Mouse (Mus musculus) CH12.LX (cell line): ENCODE results near the gene Prkce. TPM values are rescaled to one million over a fixed set of nuclear protein-coding genes. Genes with fewer than 3 reads are reported as not detected.

ENCODE experiments used
- DNase-seq: peaks from one replicate; pipeline ENCODE4 v3.0.0-alpha.2; 2013; ENCODE audit errors: extremely low read depth
- H3K27ac ChIP-seq: 2 replicates; pipeline ENCODE4 v1.5.1; 2012; ENCODE audit warnings: low read depth, mild to moderate bottlenecking, control low read depth, moderate library complexity; ENCODE audit not compliant: insufficient read depth
- H3K27me3 ChIP-seq: replicated peaks from 2 replicates; pipeline ENCODE3; 2012; ENCODE audit warnings: inconsistent platforms
- H3K36me3 ChIP-seq, 2 experiments: replicated peaks in 1 of 2; 2 replicates each; pipeline versions ENCODE3 to v1.6.1; 2012; ENCODE audit warnings: inconsistent platforms in 1 of 2, low read length in 1 of 2, mild to moderate bottlenecking in 1 of 2, mixed read lengths in 1 of 2, moderate library complexity in 1 of 2; ENCODE audit not compliant: control insufficient read depth in 1 of 2, insufficient read depth in 1 of 2
- H3K4me1 ChIP-seq, 2 experiments: 2 replicates each; pipeline ENCODE4 v1.6.1; 2012; ENCODE audit warnings: inconsistent platforms in 1 of 2, moderate library complexity in 1 of 2; ENCODE audit not compliant: insufficient read depth in 2 of 2, control insufficient read depth in 1 of 2
- H3K4me2 ChIP-seq: 2 replicates; pipeline ENCODE4 v1.6.1; 2012; ENCODE audit warnings: low read depth, mild to moderate bottlenecking, control low read depth; ENCODE audit not compliant: poor library complexity, insufficient read depth, severe bottlenecking
- H3K4me3 ChIP-seq, 3 experiments: fragments of 150-350 bp in 1 of 3; sonication (generic) in 1 of 3; replicated peaks in 1 of 3; 2 replicates each; pipeline versions ENCODE3 to v1.5.1; 2011 to 2012; ENCODE audit warnings: low read depth in 2 of 3, low read length in 2 of 3, mild to moderate bottlenecking in 2 of 3, moderate library complexity in 2 of 3, control low read depth in 1 of 3, improper control_type of control experiment in 1 of 3, inconsistent platforms in 1 of 3, mixed read lengths in 1 of 3; ENCODE audit not compliant: poor library complexity in 1 of 3
- H3K79me2 ChIP-seq: replicated peaks from 2 replicates; pipeline ENCODE4 v1.6.1; 2012; ENCODE audit warnings: mild to moderate bottlenecking, moderate library complexity; ENCODE audit not compliant: control insufficient read depth, poor library complexity, insufficient read depth, severe bottlenecking; ENCODE audit errors: extremely low read depth
- H3K9ac ChIP-seq: 2 replicates; pipeline ENCODE4 v1.6.1; 2012; ENCODE audit warnings: low read depth, mild to moderate bottlenecking, control low read depth, moderate library complexity; ENCODE audit not compliant: insufficient read depth
- H3K9me3 ChIP-seq: replicated peaks from 2 replicates; pipeline ENCODE3; 2012; ENCODE audit warnings: low read length, inconsistent platforms, mixed read lengths
- BHLHE40 ChIP-seq: IDR thresholded peaks from 2 replicates; pipeline ENCODE4 v1.6.1; 2011; ENCODE audit warnings: mild to moderate bottlenecking, low read depth, low read length, improper control_type of control experiment
- CHD1 ChIP-seq: IDR thresholded peaks from 2 replicates; pipeline ENCODE4 v1.6.1; 2012; ENCODE audit warnings: low read depth, low read length, improper control_type of control experiment, inconsistent platforms
- CHD2 ChIP-seq: IDR thresholded peaks from 2 replicates; pipeline ENCODE4 v1.6.1; 2011; ENCODE audit warnings: low read length, improper control_type of control experiment
- CTCF ChIP-seq, 2 experiments: IDR thresholded peaks in 1 of 2; conservative IDR thresholded peaks in 1 of 2; 2 replicates each; pipeline ENCODE4 v1.5.1; 2011 to 2012; ENCODE audit warnings: low read depth in 2 of 2, low read length in 2 of 2, improper control_type of control experiment in 1 of 2, inconsistent platforms in 1 of 2, mild to moderate bottlenecking in 1 of 2, moderate library complexity in 1 of 2
- ELF1 ChIP-seq: IDR thresholded peaks from 2 replicates; pipeline ENCODE4 v1.6.1; 2014; ENCODE audit warnings: low read depth, mild to moderate bottlenecking, inconsistent platforms, low read length, improper control_type of control experiment
- EP300 ChIP-seq: IDR thresholded peaks from 2 replicates; pipeline ENCODE4 v1.6.1; 2011; ENCODE audit warnings: low read length, improper control_type of control experiment
- ETS1 ChIP-seq: conservative IDR thresholded peaks from 2 replicates; pipeline ENCODE4 v1.6.1; 2012; ENCODE audit warnings: low read depth, mild to moderate bottlenecking, inconsistent platforms, low read length, improper control_type of control experiment, moderate library complexity
- GABPA ChIP-seq: IDR thresholded peaks from 2 replicates; pipeline ENCODE4 v1.6.1; 2012; ENCODE audit warnings: low read depth, low read length, improper control_type of control experiment, inconsistent platforms; ENCODE audit not compliant: insufficient replicate concordance
- HCFC1 ChIP-seq: IDR thresholded peaks from 2 replicates; pipeline ENCODE4 v1.6.1; 2012; ENCODE audit warnings: low read depth, mild to moderate bottlenecking, inconsistent platforms, low read length, improper control_type of control experiment
- IRF4 ChIP-seq: IDR thresholded peaks from 2 replicates; pipeline ENCODE4 v1.6.1; 2014; ENCODE audit warnings: low read depth, mild to moderate bottlenecking, inconsistent platforms, low read length, improper control_type of control experiment
- JUN ChIP-seq: IDR thresholded peaks from 2 replicates; pipeline ENCODE4 v1.6.1; 2011; ENCODE audit warnings: low read depth, mild to moderate bottlenecking, low read length, improper control_type of control experiment, moderate library complexity; ENCODE audit not compliant: insufficient read depth
- JUND ChIP-seq: conservative IDR thresholded peaks from 2 replicates; pipeline ENCODE4 v1.6.1; 2011; ENCODE audit warnings: low read depth, low read length, improper control_type of control experiment
- KAT2A ChIP-seq: IDR thresholded peaks from 2 replicates; pipeline ENCODE4 v1.6.1; 2012; ENCODE audit warnings: low read length, improper control_type of control experiment, inconsistent platforms; ENCODE audit not compliant: insufficient replicate concordance
- MAFK ChIP-seq: IDR thresholded peaks from 2 replicates; pipeline ENCODE4 v1.6.1; 2011; ENCODE audit warnings: low read length, improper control_type of control experiment; ENCODE audit not compliant: insufficient replicate concordance
- MAX ChIP-seq: IDR thresholded peaks from 2 replicates; pipeline ENCODE4 v1.6.1; 2011; ENCODE audit warnings: low read length, improper control_type of control experiment
- MAZ ChIP-seq: IDR thresholded peaks from 2 replicates; pipeline ENCODE4 v1.6.1; 2012; ENCODE audit warnings: low read depth, mild to moderate bottlenecking, inconsistent platforms, low read length, improper control_type of control experiment, moderate library complexity
- MEF2A ChIP-seq: IDR thresholded peaks from 2 replicates; pipeline ENCODE4 v1.6.1; 2014; ENCODE audit warnings: low read depth, mild to moderate bottlenecking, inconsistent platforms, low read length, improper control_type of control experiment, borderline replicate concordance
- MXI1 ChIP-seq: IDR thresholded peaks from 2 replicates; pipeline ENCODE4 v1.6.1; 2011; ENCODE audit warnings: mild to moderate bottlenecking, low read depth, low read length, improper control_type of control experiment
- NELFE ChIP-seq: IDR thresholded peaks from 2 replicates; pipeline ENCODE4 v1.6.1; 2011; ENCODE audit warnings: low read depth, low read length, improper control_type of control experiment
- NRF1 ChIP-seq: IDR thresholded peaks from 2 replicates; pipeline ENCODE4 v1.6.1; 2014; ENCODE audit warnings: low read depth, mild to moderate bottlenecking, inconsistent platforms, low read length, improper control_type of control experiment, moderate library complexity
- PAX5 ChIP-seq: IDR thresholded peaks from 2 replicates; pipeline ENCODE4 v1.6.1; 2012; ENCODE audit warnings: low read length, inconsistent platforms, mixed read lengths
- POLR2A ChIP-seq: IDR thresholded peaks from 2 replicates; pipeline ENCODE4 v1.6.1; 2011; ENCODE audit warnings: low read depth, mild to moderate bottlenecking, improper control_type of control experiment, low read length
- POLR2AphosphoS2 ChIP-seq: IDR thresholded peaks from 2 replicates; pipeline ENCODE4 v1.6.1; 2011; ENCODE audit warnings: low read depth, low read length, improper control_type of control experiment
- RAD21 ChIP-seq: IDR thresholded peaks from 2 replicates; pipeline ENCODE4 v1.6.1; 2011; ENCODE audit warnings: low read depth, mild to moderate bottlenecking, low read length, improper control_type of control experiment, moderate library complexity
- RCOR1 ChIP-seq: conservative IDR thresholded peaks from 2 replicates; pipeline ENCODE4 v1.6.1; 2012; ENCODE audit warnings: low read depth, mild to moderate bottlenecking, inconsistent platforms, low read length, improper control_type of control experiment
- SIN3A ChIP-seq: IDR thresholded peaks from 2 replicates; pipeline ENCODE4 v1.6.1; 2012; ENCODE audit warnings: low read length, improper control_type of control experiment, inconsistent platforms
- SMC3 ChIP-seq: IDR thresholded peaks from 2 replicates; pipeline ENCODE4 v1.6.1; 2011; ENCODE audit warnings: low read depth, low read length, improper control_type of control experiment
- TBP ChIP-seq: conservative IDR thresholded peaks from 2 replicates; pipeline ENCODE4 v1.6.1; 2011; ENCODE audit warnings: low read depth, low read length, improper control_type of control experiment
- TCF12 ChIP-seq: IDR thresholded peaks from 2 replicates; pipeline ENCODE4 v1.6.1; 2014; ENCODE audit warnings: low read depth, mild to moderate bottlenecking, inconsistent platforms, low read length, improper control_type of control experiment
- UBTF ChIP-seq: IDR thresholded peaks from 2 replicates; pipeline ENCODE4 v1.6.1; 2012; ENCODE audit warnings: low read depth, mild to moderate bottlenecking, inconsistent platforms, low read length, improper control_type of control experiment, moderate library complexity
- USF1 ChIP-seq: IDR thresholded peaks from 2 replicates; pipeline ENCODE4 v1.6.1; 2014; ENCODE audit warnings: low read depth, mild to moderate bottlenecking, inconsistent platforms, low read length, improper control_type of control experiment
- USF2 ChIP-seq: conservative IDR thresholded peaks from 2 replicates; pipeline ENCODE4 v1.6.1; 2011; ENCODE audit warnings: low read depth, low read length, improper control_type of control experiment
- ZKSCAN1 ChIP-seq: IDR thresholded peaks from 2 replicates; pipeline ENCODE4 v1.6.1; 2012; ENCODE audit warnings: low read depth, inconsistent platforms, low read length, improper control_type of control experiment, borderline replicate concordance
- ZMIZ1 ChIP-seq: IDR thresholded peaks from 2 replicates; pipeline ENCODE4 v1.6.1; 2012; ENCODE audit warnings: low read depth, mild to moderate bottlenecking, inconsistent platforms, low read length, improper control_type of control experiment
- ZNF384 ChIP-seq: IDR thresholded peaks from 2 replicates; pipeline ENCODE4 v1.6.1; 2012; ENCODE audit warnings: low read depth, low read length, improper control_type of control experiment, inconsistent platforms
- dilution Hi-C: fragments of 300-500 bp; cut with MboI; formaldehyde crosslinking; loops from 2 replicates; pipeline ENCODE4 v1.14.3; 2020; ENCODE audit warnings: low sequenced_read_pairs; ENCODE audit not compliant: extremely low pct_unique_long_range_greater_than_20kb, extremely low pct_ligation_motif_present
- in situ Hi-C: fragments of 300-500 bp; cut with MboI; formaldehyde crosslinking; loops from 3 replicates; pipeline ENCODE4 v1.14.3; 2019; ENCODE audit warnings: low sequenced_read_pairs, low pct_ligation_motif_present, low pct_unique_long_range_greater_than_20kb, mixed read lengths
- polyA plus RNA-seq: library from polyadenylated mRNA; unstranded; fragments of >175 nt; gene quantifications from 2 replicates; pipeline ENCODE4 v1.2.1, GENCODE M21; 2012; ENCODE audit warnings: low read depth; ENCODE audit not compliant: insufficient read length
- total RNA-seq, 2 experiments: library from RNA; depleted of rRNA; stranded (reverse); fragments of 300-350 nt in 1 of 2; fragments of >200 nt in 1 of 2; gene quantifications; 2 replicates each; pipeline ENCODE4 v1.2.3; 2012 to 2014

The Prkce gene
- total and polyA plus RNA-seq, 3 experiments = 4.1 to 13.2 (median 11.4) TPM

- TF ChIP-seq RCOR1 = peak; percentile 85
- peak; percentile 81 for TF ChIP-seq CHD2
- peak; percentile 87 for TF ChIP-seq EP300
- TF ChIP-seq ZNF384 = no peak
- TF ChIP-seq GABPA = no peak
- TF ChIP-seq NRF1 = 0 out of 2 replicates have a peak, but pooled peaks have one; percentile 13
- TF ChIP-seq POLR2AphosphoS2 = no peak
- TF ChIP-seq POLR2A = peak; percentile 62
- peak; percentile 59; the same call in 1 of the 2 replicates for TF ChIP-seq MAX
- no peak; the same call in 1 of the 2 replicates for TF ChIP-seq NELFE
Measured at GRCm38 (mm10) chr17:86507342-86508211, 340.0 kb downstream of the Prkce start (continued).

DNA sequence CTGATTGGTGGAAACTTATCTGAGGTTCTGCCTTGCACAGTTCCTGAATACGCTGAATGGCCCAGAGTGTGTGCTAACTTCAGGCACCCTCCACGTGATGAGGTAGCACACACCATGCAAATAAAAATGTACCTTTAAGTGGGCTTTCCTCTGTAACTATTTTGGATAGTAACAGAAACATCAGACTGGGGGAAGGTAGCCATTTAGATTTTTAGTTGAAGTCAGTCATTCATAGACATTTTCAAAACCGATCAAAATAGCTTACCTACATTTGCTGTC is 340.6 kb downstream of the Prkce start:
- H3K27me3 ChIP-seq = no peaks in the 10 kb centered on the region
- DNase-seq = peak; percentile 90
- H3K9me3 ChIP-seq = no peaks in the 10 kb centered on the region
- peaks cover 14 to 35% of the 10 kb centered on the region in 2 experiments for H3K4me1 ChIP-seq
- dilution Hi-C loops = no loop called here
- peak overlapping the region; percentile 97 for H3K27ac ChIP-seq
- in situ Hi-C loops = loop anchor here (25.0 kb wide), 2 partner anchors 304 to 729 kb away; no protein-coding TSS in a partner anchor
- H3K79me2 ChIP-seq = no peaks in the 10 kb centered on the region
- H3K9ac ChIP-seq = peak overlapping the region; percentile 37; the same call in 1 of the 2 replicates
- H3K4me3 ChIP-seq = peak overlapping the region in 1 of 3 experiments; percentile 49
- peak overlapping the region; percentile 59 for H3K4me2 ChIP-seq
- H3K36me3 ChIP-seq = peaks cover 2 to 45% of the 10 kb centered on the region in 2 experiments
- no peak for TF ChIP-seq JUN
- TF ChIP-seq ZKSCAN1 = no peak
- peak; percentile 70 for TF ChIP-seq MXI1
- TF ChIP-seq IRF4 = no peak
- no peak for TF ChIP-seq KAT2A
- TF ChIP-seq SMC3 = no peak
- no peak; the same call in 1 of the 2 replicates for TF ChIP-seq JUND
- no peak for TF ChIP-seq PAX5
- no peak for TF ChIP-seq UBTF
- no peak for TF ChIP-seq TBP
- TF ChIP-seq MEF2A = peak; percentile 70
- 0 out of 2 replicates have a peak, but pooled peaks have one; percentile 18 for TF ChIP-seq HCFC1
- TF ChIP-seq TCF12 = no peak; the same call in 1 of the 2 replicates
- no peak for TF ChIP-seq ZNF384
- TF ChIP-seq GABPA = no peak
- no peak; the same call in 1 of the 2 replicates for TF ChIP-seq ZMIZ1
- TF ChIP-seq EP300 = 0 out of 2 replicates have a peak, but pooled peaks have one; percentile 41
- no peak for TF ChIP-seq NELFE
- TF ChIP-seq ETS1 = peak; percentile 85
- peak; percentile 99 for TF ChIP-seq BHLHE40
- TF ChIP-seq SIN3A = no peak
- no peak for TF ChIP-seq CTCF (conservative IDR thresholded peaks at IDR 0.05 in 1 of 2, IDR thresholded peaks at IDR 0.05 in 1 of 2; ENCODE audit: low read depth in 2 of 2, low read length in 2 of 2)
- no peak for TF ChIP-seq RAD21
- no peak for TF ChIP-seq CHD1
- no peak for TF ChIP-seq POLR2A
- peak; percentile 74 for TF ChIP-seq USF2
- TF ChIP-seq MAZ = no peak
- TF ChIP-seq POLR2AphosphoS2 = no peak
- peak; percentile 81 for TF ChIP-seq USF1
- peak; percentile 59 for TF ChIP-seq ELF1
- TF ChIP-seq CHD2 = no peak
- peak; percentile 94 for TF ChIP-seq MAX
- TF ChIP-seq MAFK = 0 out of 2 replicates have a peak, but pooled peaks have one; percentile 19
